Mouse (Mus musculus): ENCODE measurements at regions not wholly inside any gene's neighbourhood (a gene's known extent, or its start where the extent isn't known, plus 50 kb on each side); places are given as distances from the start of the nearest gene placed in this dataset.
A peak's percentile ranks its signal among the peaks of the same experiment; 100 is the strongest.

DNA sequence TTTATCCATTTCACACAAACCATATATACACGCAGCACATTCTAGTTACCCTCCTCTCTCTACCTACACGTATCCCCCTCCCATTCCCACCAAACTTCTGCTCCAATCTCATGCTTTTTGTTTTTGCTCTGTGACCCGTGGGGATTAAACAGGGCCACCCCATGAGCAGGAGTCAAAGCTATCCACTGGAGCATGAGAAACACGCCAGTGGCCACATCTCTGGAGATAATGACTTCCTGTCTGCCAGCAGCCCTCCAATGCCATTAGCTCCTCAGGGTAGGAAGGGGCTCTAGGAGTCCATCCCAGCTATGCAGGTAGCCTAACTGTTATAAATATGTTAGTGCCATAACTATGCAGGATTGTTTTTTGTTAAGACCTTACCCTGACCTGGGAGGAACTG lies 141.9 kb upstream of the Grb10 start:
- DNase-seq (ENCODE audit: low read depth): no peak

DNA sequence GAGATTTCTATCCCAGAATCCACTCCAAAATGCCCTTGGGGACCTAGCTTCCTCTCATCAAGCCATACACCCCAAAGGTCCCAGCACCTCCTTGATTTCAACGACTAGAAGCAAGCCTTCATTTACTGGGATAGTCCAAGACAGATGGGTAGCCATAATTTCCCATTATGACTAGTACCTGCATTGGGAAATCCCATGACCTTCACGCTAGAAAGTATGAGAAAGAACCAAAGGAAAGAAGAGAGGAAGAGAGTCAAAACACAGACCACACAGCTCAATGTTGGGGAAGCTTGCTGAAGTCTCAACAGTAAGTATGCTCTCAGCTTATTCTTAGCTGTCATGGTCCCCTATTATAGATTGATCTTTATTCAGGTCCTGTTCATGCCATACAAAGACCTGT lies 133.9 kb upstream of the Grb10 start:
- no peak for DNase-seq (ENCODE audit: low read depth)

DNA sequence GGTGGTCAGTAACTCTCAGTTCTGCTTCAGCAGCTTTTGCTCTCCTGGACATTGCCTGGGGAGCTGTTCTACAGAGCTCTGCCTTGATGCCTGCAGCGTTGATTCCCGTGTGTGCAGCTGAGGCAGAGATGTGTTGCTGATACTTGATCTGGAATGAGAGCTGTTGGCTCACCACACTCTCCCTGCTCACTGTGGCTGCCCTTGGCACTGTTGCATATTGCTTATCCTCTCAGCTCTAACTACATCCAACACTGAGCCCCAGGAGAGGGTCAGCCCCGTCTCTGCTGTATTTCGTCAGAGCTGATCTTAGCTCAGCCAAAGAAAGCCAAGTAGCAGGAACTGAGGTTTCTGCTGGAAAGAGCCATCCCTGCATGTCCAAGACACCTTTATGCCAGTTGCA lies 132.8 kb upstream of the Grb10 start:
- peak; percentile 32 for DNase-seq (ENCODE audit: low read depth)

DNA sequence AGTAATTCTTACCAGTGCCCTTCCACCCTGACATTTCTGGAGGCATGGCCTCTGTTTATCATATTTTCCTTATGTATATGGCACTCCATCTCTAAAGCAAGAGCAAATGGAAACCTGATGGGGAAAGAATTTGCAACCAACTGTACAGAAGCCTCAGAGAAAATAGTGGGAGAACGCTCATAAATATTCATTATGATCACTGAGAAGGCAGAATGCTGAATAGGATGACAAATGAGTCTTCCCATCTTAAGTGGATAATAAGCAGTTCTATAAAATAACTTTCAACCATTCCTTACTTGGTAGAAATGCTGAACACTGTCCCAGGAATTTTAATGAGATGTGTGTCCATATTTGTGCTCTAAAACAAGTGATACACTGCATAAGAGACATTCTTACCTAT lies 129.9 kb upstream of the Grb10 start:
- no peak for DNase-seq (ENCODE audit: low read depth)
